Mouse (Mus musculus) midbrain, postnatal 0 days (tissue): ENCODE data around the gene Katnal1. TPM values are rescaled to one million over a fixed set of nuclear protein-coding genes. Genes with fewer than 3 reads are reported as not detected.

Experiments
- ATAC-seq: fragments of 200-750 bp; cut with Nextera tagmentation; 2 replicates; pipeline ENCODE4 v1.8.0; 2017; ENCODE audit warnings: moderate number of reproducible peaks, mild to moderate bottlenecking, moderate TSS enrichment, moderate library complexity; ENCODE audit not compliant: low FRiP score
- DNase-seq: peaks from one replicate; pipeline ENCODE4 v3.0.0-alpha.2; 2015; ENCODE audit warnings: low spot score
- H3K27ac ChIP-seq: fragments of 300-500 bp; sonication (generic); 2 replicates; pipeline ENCODE4 v1.5.1; 2014; ENCODE audit warnings: low read depth, mild to moderate bottlenecking, low read length, mixed read lengths
- H3K27me3 ChIP-seq: fragments of 300-500 bp; sonication (generic); 2 replicates; pipeline ENCODE4 v1.6.1; 2014; ENCODE audit warnings: low read length, control low read depth, mixed read lengths; ENCODE audit not compliant: insufficient read depth
- H3K36me3 ChIP-seq: fragments of 300-500 bp; sonication (generic); 2 replicates; pipeline ENCODE4 v1.6.1; 2014; ENCODE audit warnings: low read length, control low read depth, mixed read lengths; ENCODE audit not compliant: insufficient read depth
- H3K4me1 ChIP-seq: fragments of 300-500 bp; sonication (generic); 2 replicates; pipeline ENCODE4 v1.6.1; 2014; ENCODE audit warnings: mild to moderate bottlenecking, control low read depth, antibody characterized with exemption, low read length, mixed read lengths; ENCODE audit not compliant: insufficient read depth
- H3K4me2 ChIP-seq: fragments of 300-500 bp; sonication (generic); 2 replicates; pipeline ENCODE4 v1.6.1; 2014; ENCODE audit warnings: low read depth, mild to moderate bottlenecking, low read length, mixed read lengths; ENCODE audit not compliant: poor library complexity, severe bottlenecking
- H3K4me3 ChIP-seq: fragments of 300-500 bp; sonication (generic); 2 replicates; pipeline ENCODE4 v1.5.1; 2014; ENCODE audit warnings: low read depth, mild to moderate bottlenecking, low read length, moderate library complexity
- H3K9ac ChIP-seq: fragments of 300-500 bp; sonication (generic); replicated peaks from 2 replicates; pipeline ENCODE4 v1.6.1; 2014; ENCODE audit warnings: mild to moderate bottlenecking, low read length, moderate library complexity, mixed read lengths; ENCODE audit not compliant: poor library complexity, severe bottlenecking
- H3K9me3 ChIP-seq: fragments of 300-500 bp; sonication (generic); 2 replicates; pipeline ENCODE4 v1.6.1; 2016; ENCODE audit warnings: low read length, control low read depth
- CTCF ChIP-seq: IDR thresholded peaks from 2 replicates; pipeline ENCODE4 v1.5.1; 2016; ENCODE audit warnings: antibody characterized with exemption, mild to moderate bottlenecking
- WGBS: fragments of 180-500 bp; shearing (Covaris S2); extraction: QIAGEN DNeasy Blood & Tissue Kit; methylation state at CpG from one replicate; pipeline ENCODE4 v1.1.7; 2014; 5-methylcytosine and 5-hydroxymethylcytosine counted together
- polyA plus RNA-seq: library from polyadenylated mRNA; unstranded; fragments of >200 nt; fragmentation: Nextera tagmentation; extraction: Ambion mirVana; gene quantifications from 2 replicates; pipeline ENCODE4 v1.2.1, GENCODE M21; 2015
- total RNA-seq: library from RNA; depleted of rRNA; stranded (reverse); fragments of >200 nt; gene quantifications from 2 replicates; pipeline ENCODE4 v1.2.3, GENCODE M21; 2014

Katnal1 gene
- total and polyA plus RNA-seq, 2 experiments from 2014 or later: 31.4 to 38.0 TPM

GRCm38 (mm10) chr5:148855047-148855446 lies 74.1 kb downstream of the Katnal1 start:
- WGBS: 78% methylated on average over 8 of the region's 8 CpGs
- peaks cover 11% of the 10 kb centered on the region; the same call in 1 of the 2 replicates for H3K4me1 ChIP-seq
- no peak for TF ChIP-seq CTCF
- H3K9me3 ChIP-seq: no peaks in the 10 kb centered on the region
- DNase-seq (no peak), ATAC-seq (no peak)
- H3K27me3 ChIP-seq: no peaks in the 10 kb centered on the region
- H3K4me3 ChIP-seq: no peak overlapping the region
- no peaks in the 10 kb centered on the region for H3K36me3 ChIP-seq
- no peak overlapping the region for H3K9ac ChIP-seq
- H3K27ac ChIP-seq: 0 out of 2 replicates have a peak overlapping the region, but pooled peaks have one; percentile 18
- no peak overlapping the region for H3K4me2 ChIP-seq

GRCm38 (mm10) chr5:148854166-148854565 lies 75.0 kb downstream of the Katnal1 start:
- ATAC-seq (no peak), DNase-seq (peak; percentile 78)
- Histone ChIP-seq H3K9ac (no peak overlapping the region), H3K36me3 (no peaks in the 10 kb centered on the region), H3K27ac (peak overlapping the region; percentile 62), H3K9me3 (no peaks in the 10 kb centered on the region), H3K27me3 (no peaks in the 10 kb centered on the region), H3K4me2 (0 out of 2 replicates have a peak overlapping the region, but pooled peaks have one; percentile 6), H3K4me1 (peaks cover 11% of the 10 kb centered on the region; the same call in 1 of the 2 replicates), H3K4me3 (no peak overlapping the region)
- WGBS: 32% methylated on average over 5 of the region's 5 CpGs
- no peak for TF ChIP-seq CTCF

GRCm38 (mm10) chr5:148849516-148849915 lies 79.6 kb downstream of the Katnal1 start:
- Histone ChIP-seq H3K4me2 (no peak overlapping the region), H3K4me3 (no peak overlapping the region), H3K9me3 (no peaks in the 10 kb centered on the region), H3K27me3 (no peaks in the 10 kb centered on the region), H3K4me1 (peaks cover 3% of the 10 kb centered on the region; the same call in 1 of the 2 replicates), H3K9ac (no peak overlapping the region), H3K27ac (no peak overlapping the region), H3K36me3 (no peaks in the 10 kb centered on the region)
- no peak for ATAC-seq
- TF ChIP-seq CTCF: no peak
- DNase-seq: no peak
- WGBS: 89% methylated on average over 6 of the region's 6 CpGs

GRCm38 (mm10) chr5:148847032-148847431 lies 82.1 kb downstream of the Katnal1 start:
- H3K4me3 ChIP-seq: no peak overlapping the region
- 97% methylated on average over 5 of the region's 5 CpGs for WGBS
- TF ChIP-seq CTCF: peak; percentile 49
- H3K36me3 ChIP-seq: no peaks in the 10 kb centered on the region
- H3K9me3 ChIP-seq: no peaks in the 10 kb centered on the region
- no peaks in the 10 kb centered on the region for H3K27me3 ChIP-seq
- ATAC-seq: no peak
- no peak overlapping the region for H3K27ac ChIP-seq
- H3K4me2 ChIP-seq: no peak overlapping the region
- no peak overlapping the region for H3K9ac ChIP-seq
- no peak for DNase-seq
- H3K4me1 ChIP-seq: no peaks in the 10 kb centered on the region

- H3K4me1 ChIP-seq: no peaks in the 10 kb centered on the region
- no peaks in the 10 kb centered on the region for H3K9me3 ChIP-seq
- H3K27ac ChIP-seq: no peak overlapping the region
- no peak overlapping the region for H3K4me3 ChIP-seq
- WGBS: 49% methylated on average over 8 of the region's 8 CpGs
- ATAC-seq: no peak
- no peak overlapping the region for H3K9ac ChIP-seq
- H3K4me2 ChIP-seq: no peak overlapping the region
- TF ChIP-seq CTCF: no peak
- no peak for DNase-seq
- no peaks in the 10 kb centered on the region for H3K27me3 ChIP-seq
- H3K36me3 ChIP-seq: no peaks in the 10 kb centered on the region
Observed at GRCm38 (mm10) chr5:148837069-148837468, 92.1 kb downstream of the Katnal1 start.

- TF ChIP-seq CTCF: peak; percentile 87
- H3K4me1 ChIP-seq: no peaks in the 10 kb centered on the region; the same call in 1 of the 2 replicates
- no peaks in the 10 kb centered on the region for H3K9me3 ChIP-seq
- H3K36me3 ChIP-seq: no peaks in the 10 kb centered on the region
- H3K4me2 ChIP-seq: peak overlapping the region; percentile 39
- H3K27ac ChIP-seq: no peak overlapping the region
- no peak overlapping the region for H3K9ac ChIP-seq
- 6% methylated on average over 23 of the region's 23 CpGs for WGBS
- H3K27me3 ChIP-seq: no peaks in the 10 kb centered on the region
- DNase-seq (peak; percentile 77), ATAC-seq (no peak)
- H3K4me3 ChIP-seq: peak overlapping the region; percentile 5; the same call in 1 of the 2 replicates
Observed at GRCm38 (mm10) chr5:148831596-148832257, 97.4 kb downstream of the Katnal1 start.
